Mouse (Mus musculus) cortical plate, adult 2 months (tissue): ENCODE data around the gene Coa5.

Experiments
- CTCF ChIP-seq: fragments of 200-500 bp; IDR thresholded peaks from 2 replicates; pipeline ENCODE4 v1.5.1; 2011; ENCODE audit warnings: mild to moderate bottlenecking, control low read depth, low read length; ENCODE audit not compliant: insufficient read depth; ENCODE audit errors: extremely low read depth
- POLR2A ChIP-seq: fragments of 200-500 bp; IDR thresholded peaks from 2 replicates; pipeline ENCODE4 v1.6.1; 2011; ENCODE audit warnings: mild to moderate bottlenecking, low read length, control low read depth; ENCODE audit not compliant: insufficient read depth; ENCODE audit errors: extremely low read depth

- TF ChIP-seq POLR2A = no peak
- no peak for TF ChIP-seq CTCF
These were observed 35.1 kb upstream of the Coa5 start for GRCm38 (mm10) chr1:37464878-37465452.
